Mouse (Mus musculus): Measurements from ENCODE around the gene Tgfbr1. TPM values are rescaled to one million over a fixed set of nuclear protein-coding genes. Genes with fewer than 3 reads are reported as not detected.

The Tgfbr1 gene
- total and polyA plus RNA-seq, 3 experiments: 4.3 to 4.5 TPM; not detected in 1

DNA sequence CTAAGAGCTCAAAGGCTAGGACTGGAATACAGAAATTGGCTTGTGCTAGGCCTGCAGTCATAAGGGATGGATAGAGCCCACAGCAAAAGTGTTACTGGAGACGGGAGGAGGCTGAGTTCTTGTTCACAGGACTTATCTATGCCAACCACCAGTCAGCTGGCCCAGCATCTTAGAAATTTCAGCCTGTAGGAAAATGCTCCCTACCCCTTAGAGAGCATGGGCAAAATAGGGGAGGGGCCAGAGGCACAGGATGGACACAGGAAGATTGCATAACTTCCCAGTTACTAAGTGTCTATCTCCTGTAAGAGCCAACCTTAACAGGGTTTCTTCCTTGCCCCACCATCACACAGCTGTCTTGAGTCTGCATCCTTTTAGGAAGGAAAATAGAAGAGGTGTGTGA is 28.8 kb upstream of the Tgfbr1 start:
- Histone ChIP-seq H3K9ac (ENCODE audit: control insufficient read depth, low read depth, low read length, poor library complexity, severe bottlenecking) (no peak overlapping the region), H3K79me2 (ENCODE audit: control insufficient read depth, insufficient read depth, low read length, poor library complexity) (no peaks in the 10 kb centered on the region), H3K4me3 (ENCODE audit: control insufficient read depth in 1 of 2, insufficient read depth in 1 of 2, low read depth in 2 of 2, low read length in 2 of 2) (no peak overlapping the region), H3K4me1 (ENCODE audit: control insufficient read depth in 1 of 2, insufficient read depth in 2 of 2, low read length in 2 of 2) (peaks cover 3 to 16% of the 10 kb centered on the region in 2 experiments; a peak in 2 of 4 replicates), H3K27ac (ENCODE audit: control insufficient read depth, low read depth, low read length) (no peak overlapping the region), H3K27me3 (ENCODE audit: control insufficient read depth in 1 of 2, insufficient read depth in 2 of 2, low read length in 2 of 2) (peaks cover 2 to 3% of the 10 kb centered on the region in 2 experiments; a peak in 3 of 4 replicates), H3K36me3 (ENCODE audit: control insufficient read depth in 1 of 2, insufficient read depth in 2 of 2, low read length in 2 of 2) (peaks cover 0 to 5% of the 10 kb centered on the region in 2 experiments; a peak in 2 of 4 replicates), H3K9me3 (replicated peaks; ENCODE audit: insufficient read depth, low read length) (no peaks in the 10 kb centered on the region)
- no peak for DNase-seq (ENCODE audit: low read depth, low spot score)
- no peak for TF ChIP-seq RCOR1 (IDR thresholded peaks at IDR 0.05; ENCODE audit: low read depth, low read length)

GRCm38 (mm10) chr4:47327782-47328181 is 25.2 kb upstream of the Tgfbr1 start:
- TF ChIP-seq TAL1 (IDR thresholded peaks at IDR 0.05; ENCODE audit: low read length) (no peak), ELF1 (IDR thresholded peaks at IDR 0.05; ENCODE audit: low read depth, low read length) (no peak), NRF1 (IDR thresholded peaks at IDR 0.05; ENCODE audit: insufficient read depth, low read depth, low read length, poor library complexity, severe bottlenecking) (no peak), ZKSCAN1 (IDR thresholded peaks at IDR 0.05; ENCODE audit: low read depth, low read length) (no peak), JUND (IDR thresholded peaks at IDR 0.05; ENCODE audit: low read depth, low read length) (no peak), MAX (IDR thresholded peaks at IDR 0.05; ENCODE audit: low read length) (no peak), MYC (IDR thresholded peaks at IDR 0.05; ENCODE audit: low read depth, low read length) (no peak), ZMIZ1 (IDR thresholded peaks at IDR 0.05; ENCODE audit: low read depth, low read length) (no peak), MAZ (IDR thresholded peaks at IDR 0.05; ENCODE audit: low read depth, low read length) (no peak), EP300 (IDR thresholded peaks at IDR 0.05; ENCODE audit: low read depth in 1 of 2, low read length in 2 of 2) (no peak), KAT2A (conservative IDR thresholded peaks at IDR 0.05; ENCODE audit: low read depth, low read length) (no peak), GATA1 (IDR thresholded peaks at IDR 0.05; ENCODE audit: low read depth, low read length) (no peak), SMC3 (IDR thresholded peaks at IDR 0.05; ENCODE audit: low read depth, low read length) (no peak)
- H3K9ac ChIP-seq (ENCODE audit: control insufficient read depth, low read depth, low read length, poor library complexity, severe bottlenecking): no peak overlapping the region
- H3K36me3 ChIP-seq (ENCODE audit: control insufficient read depth in 1 of 2, insufficient read depth in 2 of 2, low read length in 2 of 2): no peaks in the 10 kb centered on the region

DNA sequence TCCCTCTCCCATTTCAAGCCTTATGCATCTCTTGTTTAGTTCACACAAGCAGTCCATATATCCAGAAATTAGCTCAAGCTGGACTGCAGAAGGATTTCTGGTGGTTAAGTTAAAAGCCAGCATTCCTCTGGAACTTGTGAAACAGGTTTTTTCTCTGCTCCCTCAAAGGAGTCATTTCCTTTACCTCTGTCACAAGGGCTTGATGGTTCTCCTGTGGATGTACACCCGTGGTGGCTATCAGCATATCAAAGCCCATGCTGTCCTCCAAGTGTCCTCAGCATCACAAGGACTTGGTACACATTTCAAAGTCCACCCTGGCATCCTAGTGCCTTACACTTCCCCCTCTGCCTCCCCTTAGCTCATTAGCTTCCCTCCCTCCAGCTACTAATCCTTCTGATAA is 23.7 kb upstream of the Tgfbr1 start:
- Histone ChIP-seq H3K79me2 (ENCODE audit: control insufficient read depth, insufficient read depth, low read length, poor library complexity) (no peaks in the 10 kb centered on the region), H3K9ac (ENCODE audit: control insufficient read depth, low read depth, low read length, poor library complexity, severe bottlenecking) (no peak overlapping the region), H3K4me3 (ENCODE audit: control insufficient read depth in 1 of 2, insufficient read depth in 1 of 2, low read depth in 2 of 2, low read length in 2 of 2) (no peak overlapping the region), H3K36me3 (ENCODE audit: control insufficient read depth in 1 of 2, insufficient read depth in 2 of 2, low read length in 2 of 2) (no peaks in the 10 kb centered on the region), H3K27me3 (ENCODE audit: control insufficient read depth in 1 of 2, insufficient read depth in 2 of 2, low read length in 2 of 2) (peaks cover 5 to 13% of the 10 kb centered on the region in 2 experiments), H3K27ac (ENCODE audit: control insufficient read depth, low read depth, low read length) (no peak overlapping the region), H3K9me3 (replicated peaks; ENCODE audit: insufficient read depth, low read length) (no peaks in the 10 kb centered on the region), H3K4me1 (ENCODE audit: control insufficient read depth in 1 of 2, insufficient read depth in 2 of 2, low read length in 2 of 2) (no peaks in the 10 kb centered on the region)
- DNase-seq (ENCODE audit: low read depth, low spot score): no peak
- TF ChIP-seq MAZ (IDR thresholded peaks at IDR 0.05; ENCODE audit: low read depth, low read length): no peak

More at GRCm38 (mm10) chr4:47327782-47328181, 25.2 kb upstream of the Tgfbr1 start:
- no peak for DNase-seq (ENCODE audit: low read depth, low spot score)
- Histone ChIP-seq H3K27me3 (ENCODE audit: control insufficient read depth in 1 of 2, insufficient read depth in 2 of 2, low read length in 2 of 2) (peaks cover 5 to 11% of the 10 kb centered on the region in 2 experiments), H3K27ac (ENCODE audit: control insufficient read depth, low read depth, low read length) (no peak overlapping the region), H3K9me3 (replicated peaks; ENCODE audit: insufficient read depth, low read length) (no peaks in the 10 kb centered on the region), H3K79me2 (ENCODE audit: control insufficient read depth, insufficient read depth, low read length, poor library complexity) (no peaks in the 10 kb centered on the region), H3K4me3 (ENCODE audit: control insufficient read depth in 1 of 2, insufficient read depth in 1 of 2, low read depth in 2 of 2, low read length in 2 of 2) (no peak overlapping the region), H3K4me1 (ENCODE audit: control insufficient read depth in 1 of 2, insufficient read depth in 2 of 2, low read length in 2 of 2) (no peaks in the 10 kb centered on the region)

Data from MEL (cell line).